Mouse (Mus musculus) ovary, postnatal 14 days (tissue): Measurements from ENCODE around the gene Mnt.

Experiments used
- DNase-seq: peaks from one replicate; pipeline ENCODE4 v3.0.0; 2022; ENCODE audit warnings: low spot score

Gene Mnt

DNA sequence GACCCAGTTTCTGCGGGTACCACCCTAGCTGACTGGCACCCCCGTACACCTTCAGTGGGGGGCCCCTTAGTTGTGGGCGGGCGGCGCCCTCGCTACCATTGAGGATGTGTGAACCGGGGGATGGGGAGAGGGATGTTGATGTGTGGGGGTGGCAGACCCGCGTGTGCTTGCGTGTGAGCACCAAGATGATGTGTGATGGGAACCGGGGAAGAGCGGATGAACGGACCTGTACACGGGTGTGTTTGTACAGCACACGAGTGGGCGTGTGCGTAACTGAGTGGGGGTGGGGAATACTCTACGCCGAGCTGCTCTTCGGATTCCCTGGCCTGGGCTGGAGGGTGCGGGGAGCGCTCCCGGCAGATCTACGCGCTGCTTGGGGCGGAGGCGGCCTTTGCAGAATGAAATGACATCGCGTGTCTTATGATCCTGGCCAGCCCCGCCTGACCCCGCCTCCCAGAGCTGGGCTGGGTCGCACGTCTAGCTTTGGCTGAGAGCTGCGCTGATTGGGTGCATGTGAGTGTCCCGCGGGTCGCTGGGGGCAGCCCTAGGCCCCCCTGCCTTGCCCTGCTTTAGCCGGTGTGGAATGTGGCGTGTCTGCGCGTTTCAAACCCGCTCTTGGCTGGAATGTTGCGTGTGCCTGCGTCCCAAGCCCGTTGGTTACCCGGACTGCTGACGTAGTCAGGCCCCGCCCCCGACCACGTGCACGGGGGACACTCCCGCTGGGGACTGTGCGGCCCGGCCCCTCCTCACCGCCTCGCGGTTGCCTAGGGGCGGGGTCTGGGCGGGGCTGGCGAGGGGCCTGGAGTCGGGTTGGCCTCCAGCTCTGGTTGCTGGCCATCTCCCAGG is 1.1 kb downstream of the Mnt start:
- DNase-seq = peak; percentile 99

DNA sequence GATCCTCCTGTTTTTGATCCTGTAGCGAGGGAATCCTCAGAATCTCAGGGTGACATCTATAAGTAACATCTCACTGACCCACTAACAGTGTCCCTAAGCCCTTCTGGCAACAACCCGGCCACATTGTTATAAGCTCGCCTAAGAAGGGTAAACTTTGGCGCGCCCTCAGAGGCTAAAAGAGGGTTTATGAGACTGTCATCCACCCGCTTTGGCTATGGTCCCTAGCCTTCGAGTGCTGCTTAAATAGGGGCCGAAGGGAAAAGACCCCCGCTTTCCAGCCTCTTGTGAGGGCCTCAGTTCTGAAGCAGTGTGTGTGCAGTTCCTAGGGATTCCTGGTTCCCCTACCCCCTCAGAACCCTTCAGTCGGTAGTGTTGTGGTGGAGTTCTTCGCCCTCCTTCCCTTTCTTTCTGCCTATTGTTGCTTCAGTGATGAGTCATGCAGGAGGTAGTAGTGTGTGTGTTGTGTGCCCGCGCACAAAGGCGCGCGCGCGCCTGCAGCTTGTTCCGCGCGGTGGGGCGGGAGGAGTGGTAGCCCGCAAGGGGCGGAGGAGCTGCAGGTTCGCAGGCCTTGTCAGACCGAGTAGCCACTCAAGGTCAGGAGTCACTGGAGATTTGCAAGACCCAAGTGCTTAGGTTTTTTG is 1.9 kb downstream of the Mnt start:
- DNase-seq = peak; percentile 51

DNA sequence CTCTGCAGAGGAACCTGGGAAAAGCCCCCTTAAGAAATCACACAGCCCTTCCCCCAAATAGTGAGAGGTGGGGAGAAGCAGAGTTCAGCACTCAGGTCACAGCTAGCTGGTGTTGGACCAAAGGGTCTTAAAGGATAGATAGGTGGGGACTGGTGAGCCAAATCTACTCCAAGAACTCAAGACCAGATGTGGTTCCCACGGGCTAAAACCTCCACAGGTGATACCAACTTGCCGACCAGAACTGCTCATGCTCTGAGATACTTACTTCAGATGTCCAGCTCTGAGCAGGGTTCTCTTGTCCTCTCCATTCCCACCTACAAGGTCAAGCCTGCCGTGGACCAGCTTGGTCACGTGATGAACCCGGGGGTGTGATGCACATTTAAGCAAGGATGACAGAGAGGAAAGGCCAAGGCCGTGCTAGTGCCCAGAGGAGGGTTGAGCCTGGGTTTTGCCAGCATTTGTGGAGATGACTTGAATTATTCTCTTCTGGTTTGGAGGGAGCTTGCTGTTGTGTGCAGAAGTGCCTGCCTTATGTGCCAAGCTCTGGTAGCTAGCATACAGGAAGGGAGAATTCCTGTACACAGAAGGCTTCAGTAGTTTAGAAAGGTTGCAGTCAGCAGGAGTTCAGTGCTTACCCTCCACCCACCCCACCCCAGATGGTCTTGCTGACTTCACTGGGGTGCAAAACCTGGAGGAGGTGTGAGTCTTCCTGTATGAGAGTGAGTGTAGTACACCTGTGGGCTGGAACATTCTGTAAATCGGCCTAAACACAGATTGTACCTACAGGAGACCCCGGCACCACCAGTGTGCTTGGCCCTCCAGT is 3.0 kb downstream of the Mnt start:
- DNase-seq = no peak

- no peak for DNase-seq
Measured at GRCm38 (mm10) chr11:74834359-74834638, 3.6 kb downstream of the Mnt start.

DNA sequence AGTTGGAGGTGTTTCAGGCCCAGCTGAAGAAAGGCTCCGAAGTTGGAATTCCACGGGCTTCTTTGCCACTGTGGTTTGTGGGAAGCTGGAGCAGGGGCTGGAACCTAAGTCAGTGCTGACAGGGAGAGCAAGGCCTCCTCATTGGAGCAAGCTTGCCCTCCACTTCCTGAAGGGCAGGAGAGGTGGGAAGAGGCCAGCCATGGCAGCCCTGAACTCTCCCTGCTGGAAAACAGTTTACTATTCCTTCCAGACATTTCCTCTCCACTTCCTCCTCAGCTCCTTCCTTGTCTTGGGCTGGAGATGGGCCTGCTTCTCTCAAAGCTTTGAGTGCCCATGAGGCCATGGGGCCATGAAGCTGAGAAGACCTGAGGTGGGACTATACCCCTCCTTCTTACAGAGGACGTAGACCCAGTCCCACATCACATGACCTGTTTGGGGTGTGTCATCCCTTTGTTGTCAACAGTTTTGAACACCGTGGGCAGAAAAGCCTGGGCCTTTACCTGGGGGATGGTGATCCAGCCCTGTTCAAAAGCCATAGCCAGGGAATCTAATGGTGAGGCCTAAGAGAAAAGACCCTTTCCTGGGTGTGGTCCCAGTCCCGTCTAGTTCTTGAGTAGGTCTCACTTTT is 4.0 kb downstream of the Mnt start:
- DNase-seq = no peak

GRCm38 (mm10) chr11:74835593-74836224 is 5.0 kb downstream of the Mnt start:
- no peak for DNase-seq

DNA sequence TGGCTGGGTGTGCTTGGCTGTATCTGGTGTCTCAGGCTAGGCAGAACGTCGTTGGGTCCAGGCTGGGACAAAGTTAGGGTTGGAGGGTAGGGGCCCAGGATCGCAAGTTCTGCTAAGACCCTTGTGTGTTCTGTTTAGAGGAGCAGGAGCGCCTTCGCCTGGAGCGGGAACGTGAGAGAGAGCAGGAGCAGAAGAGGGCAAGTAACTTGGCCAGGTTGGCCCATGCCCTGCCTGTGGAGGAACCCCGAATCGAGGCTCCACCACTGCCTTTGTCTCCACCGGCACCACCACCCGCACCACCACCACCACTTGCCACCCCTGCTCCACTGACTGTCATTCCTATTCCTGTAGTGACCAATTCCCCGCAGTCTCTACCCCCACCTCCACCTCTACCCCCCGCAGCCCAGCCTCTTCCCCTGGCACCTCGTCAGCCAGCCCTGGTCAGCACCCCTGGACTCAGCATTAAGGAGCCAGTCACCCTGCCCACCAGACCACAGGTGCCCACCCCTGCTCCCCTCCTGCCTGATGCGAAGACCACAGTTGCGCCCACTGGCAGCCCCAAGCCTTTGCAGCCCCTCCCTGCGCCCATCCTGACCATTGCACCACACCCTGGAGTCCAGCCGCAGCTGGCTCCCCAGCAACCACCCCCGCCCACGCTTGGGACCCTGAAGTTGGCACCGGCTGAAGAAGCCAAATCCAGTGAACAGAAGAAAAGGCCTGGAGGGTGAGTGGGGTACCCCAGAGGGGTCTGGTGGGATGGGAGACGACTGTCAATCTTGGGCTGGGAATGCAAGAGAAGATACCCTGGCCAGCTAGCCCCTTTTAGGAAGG is 5.7 kb downstream of the Mnt start:
- no peak for DNase-seq

GRCm38 (mm10) chr11:74837056-74837693 is 6.5 kb downstream of the Mnt start:
- no peak for DNase-seq

DNA sequence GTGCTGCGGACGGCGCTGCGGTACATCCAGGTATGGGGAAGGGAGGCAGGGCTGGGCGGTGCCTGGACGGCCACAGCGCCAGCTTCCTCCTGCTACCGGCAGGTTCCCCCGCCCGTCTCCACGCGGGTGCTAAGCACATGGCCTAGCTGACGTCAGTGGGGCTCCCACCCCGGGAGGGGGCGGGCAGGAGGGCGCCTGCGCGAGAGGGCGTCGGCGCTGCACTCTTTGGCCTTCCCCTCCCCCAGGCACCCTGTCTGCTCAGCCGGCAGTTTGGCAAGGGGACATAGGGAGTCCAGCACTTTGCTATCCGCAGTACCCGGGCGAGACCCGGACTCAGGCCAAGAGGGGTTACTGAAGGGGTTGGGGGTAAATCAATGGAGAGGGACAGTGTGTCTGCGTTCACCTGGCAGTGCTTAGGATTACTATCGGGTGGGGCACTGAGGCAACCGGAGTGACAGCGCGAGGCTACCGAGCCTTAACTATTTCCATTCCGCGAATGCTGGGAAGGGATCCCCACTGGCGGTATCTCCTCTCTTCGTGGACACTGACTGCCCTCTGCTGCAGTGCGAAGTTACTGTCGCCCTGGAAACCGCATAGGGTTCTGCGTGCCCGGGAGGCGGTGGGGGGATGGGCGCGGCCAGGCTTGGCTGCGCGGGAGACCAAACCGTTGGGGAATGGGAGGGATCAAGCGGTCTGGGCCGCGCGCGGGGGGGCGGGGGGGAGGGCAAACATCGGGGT is 7.1 kb downstream of the Mnt start:
- peak; percentile 87 for DNase-seq

GRCm38 (mm10) chr11:74838441-74838840 is 7.7 kb downstream of the Mnt start:
- peak; percentile 90 for DNase-seq

DNA sequence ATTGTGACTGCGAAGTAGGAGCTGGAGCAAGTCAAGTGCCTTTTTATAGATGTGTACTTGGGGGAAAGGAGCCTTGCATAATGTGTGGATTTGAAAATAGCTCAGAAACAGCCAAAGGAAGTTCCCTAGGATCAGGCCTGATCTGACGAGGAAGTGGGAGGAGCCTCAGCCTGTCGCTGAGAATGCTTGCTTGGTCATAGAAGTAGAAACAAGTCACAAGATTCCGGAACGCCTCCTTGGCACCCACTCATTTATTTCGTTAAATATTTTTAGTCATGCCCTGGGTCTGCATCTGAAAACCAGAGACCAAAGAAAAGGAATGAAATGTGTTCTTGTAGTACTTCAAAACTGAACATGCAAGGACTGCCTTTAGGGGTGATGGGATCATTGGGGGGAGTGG is 8.3 kb downstream of the Mnt start:
- DNase-seq = no peak

- no peak for DNase-seq
Measured at GRCm38 (mm10) chr11:74839860-74840715, 9.4 kb downstream of the Mnt start.

DNA sequence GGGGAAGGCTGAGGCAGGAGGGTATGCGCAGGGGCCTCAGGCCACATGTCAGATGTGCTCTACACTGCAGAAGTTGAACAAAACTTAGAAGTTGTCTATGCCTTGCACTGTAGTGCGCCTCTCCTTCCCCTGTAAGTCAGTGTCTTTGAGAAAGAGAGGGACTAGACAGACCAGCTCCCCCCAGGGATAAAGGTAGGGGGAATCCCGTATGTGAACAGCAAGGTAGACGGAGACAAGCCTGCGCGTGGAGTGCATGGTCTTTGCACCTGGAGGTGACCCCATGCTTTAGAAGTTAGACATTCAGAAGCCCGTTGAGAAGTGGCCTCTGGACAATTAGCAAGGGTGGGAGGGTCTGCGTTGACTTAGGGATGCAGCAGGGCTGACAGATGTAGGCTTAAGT is 10.0 kb downstream of the Mnt start:
- DNase-seq = no peak

DNA sequence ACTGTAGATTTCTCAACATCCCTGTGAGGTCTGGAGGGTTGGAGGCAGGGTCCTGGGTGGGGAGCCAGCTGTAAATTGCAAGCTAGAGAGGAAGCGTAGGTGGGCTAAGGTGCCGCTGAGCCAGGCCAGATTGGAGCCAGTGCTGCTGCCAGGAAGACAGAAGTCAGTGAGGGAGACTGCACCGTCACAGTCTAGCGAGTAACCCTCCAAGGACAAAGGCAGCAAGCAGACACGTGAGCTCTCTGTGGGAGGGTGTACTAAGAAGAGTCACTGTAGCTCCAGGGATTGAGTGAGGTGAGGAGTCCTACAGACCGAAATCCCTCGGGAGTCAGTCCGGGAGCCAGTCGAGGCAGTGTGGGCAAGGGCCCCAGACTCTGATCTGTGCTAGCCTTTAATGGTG is 10.6 kb downstream of the Mnt start:
- DNase-seq = no peak

DNA sequence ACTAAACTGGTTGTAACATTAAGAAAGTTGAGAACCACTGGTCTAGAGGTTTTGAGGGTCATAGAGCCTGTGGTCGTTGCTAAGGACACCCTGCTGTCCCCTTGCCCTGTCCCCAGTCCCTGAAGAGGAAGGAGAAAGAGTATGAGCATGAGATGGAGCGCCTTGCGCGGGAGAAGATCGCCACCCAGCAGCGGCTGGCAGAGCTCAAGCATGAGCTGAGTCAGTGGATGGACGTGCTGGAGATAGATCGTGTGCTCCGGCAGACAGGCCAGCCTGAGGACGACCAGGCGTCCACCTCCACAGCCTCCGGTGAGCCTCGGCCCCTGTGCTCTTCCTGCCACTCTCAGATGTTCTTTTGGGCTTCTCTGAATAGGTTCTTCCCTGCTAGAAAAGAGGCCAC is 11.3 kb downstream of the Mnt start:
- DNase-seq = no peak

GRCm38 (mm10) chr11:74842656-74843434 is 12.1 kb downstream of the Mnt start:
- DNase-seq = no peak

DNA sequence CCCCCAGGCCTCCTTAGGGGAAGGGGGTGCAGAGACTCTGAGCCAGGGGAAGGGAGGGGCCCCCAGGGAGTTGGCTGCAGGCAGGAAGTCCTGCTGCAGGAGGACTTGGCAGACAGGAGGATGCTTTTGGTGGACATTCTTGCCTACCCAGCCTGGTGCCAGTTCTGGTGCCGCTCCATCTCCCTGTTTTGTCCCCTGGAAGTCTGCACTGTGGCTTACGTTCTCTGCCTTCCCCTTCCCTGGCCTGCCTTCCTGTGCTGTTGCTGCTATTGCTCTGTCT is 12.7 kb downstream of the Mnt start:
- DNase-seq = no peak

DNA sequence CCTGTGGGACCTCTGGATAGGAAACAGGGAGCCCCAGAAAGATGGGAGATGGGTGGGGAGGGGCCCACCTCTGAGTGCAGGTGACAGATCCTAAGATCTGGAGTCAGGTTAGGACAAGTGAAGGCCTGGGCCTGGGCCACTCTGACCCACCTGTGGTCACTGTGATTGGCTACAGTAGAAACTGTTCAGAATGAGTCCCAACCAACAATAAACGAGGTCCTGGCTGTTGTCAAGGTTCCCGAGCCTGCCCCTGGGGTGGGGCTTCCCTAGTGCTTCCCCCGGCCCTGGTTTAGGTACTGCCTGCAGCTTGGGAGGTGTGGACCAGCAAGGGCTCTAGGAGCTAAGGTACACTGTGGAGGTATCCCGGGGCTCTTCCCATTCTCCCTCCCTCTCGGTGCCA is 13.0 kb downstream of the Mnt start:
- DNase-seq = no peak

GRCm38 (mm10) chr11:74845784-74846183 is 15.1 kb downstream of the Mnt start:
- no peak for DNase-seq
